Mouse (Mus musculus): ENCODE measurements around the gene Gm39115. TPM values are rescaled to one million over a fixed set of nuclear protein-coding genes. Genes with fewer than 3 reads are reported as not detected.
"Not testable (repeated sequence)": the region's sequence is repeated elsewhere in the genome, so short reads cannot be mapped to it uniquely, and the experiment has no call there.

Gm39115 gene
- polyA plus RNA-seq (2015; fragmentation: Nextera tagmentation; extraction: Ambion mirVana): not detected in 2 replicates

- H3K4me3 ChIP-seq (replicated peaks); H3K27ac ChIP-seq (replicated peaks); H3K27me3 ChIP-seq; H3K9me3 ChIP-seq (replicated peaks); H3K4me2 ChIP-seq; ATAC-seq (ENCODE audit: insufficient read depth); H3K36me3 ChIP-seq (replicated peaks); H3K9ac ChIP-seq; H3K4me1 ChIP-seq (replicated peaks): not testable (repeated sequence)
- 9% methylated on average over 2 of the region's 2 CpGs for WGBS (ENCODE audit: insufficient replicate concordance)
These were observed at the start of gene Gm39115 for GRCm38 (mm10) chr7:142135934-142136333. Gene Gm39115, minus strand, starts transcription at chr7:142136034.

GRCm38 (mm10) chr7:142181021-142181420, 45.2 kb upstream of the Gm39115 start:
- Histone ChIP-seq H3K4me3 (replicated peaks) (no peak overlapping the region), H3K36me3 (replicated peaks) (no peaks in the 10 kb centered on the region), H3K4me2 (no peak overlapping the region), H3K9me3 (replicated peaks) (no peaks in the 10 kb centered on the region), H3K9ac (no peak overlapping the region), H3K27me3 (no peaks in the 10 kb centered on the region), H3K4me1 (replicated peaks) (no peaks in the 10 kb centered on the region), H3K27ac (replicated peaks) (no peak overlapping the region)
- no peak for ATAC-seq (ENCODE audit: insufficient read depth)
- WGBS (ENCODE audit: insufficient replicate concordance): 17% methylated on average over 1 of the region's 1 CpGs

- Histone ChIP-seq H3K36me3 (replicated peaks) (no peaks in the 10 kb centered on the region), H3K4me3 (replicated peaks) (no peak overlapping the region), H3K4me1 (replicated peaks) (no peaks in the 10 kb centered on the region), H3K27me3 (no peaks in the 10 kb centered on the region), H3K9me3 (replicated peaks) (no peaks in the 10 kb centered on the region), H3K27ac (replicated peaks) (no peak overlapping the region), H3K4me2 (no peak overlapping the region), H3K9ac (no peak overlapping the region)
- no peak for ATAC-seq (ENCODE audit: insufficient read depth)
- WGBS (ENCODE audit: insufficient replicate concordance): 55% methylated on average over 1 of the region's 1 CpGs
These were observed 42.9 kb upstream of the Gm39115 start for GRCm38 (mm10) chr7:142178685-142179084.

- not testable (repeated sequence) for H3K9ac ChIP-seq; ATAC-seq (ENCODE audit: insufficient read depth); H3K27me3 ChIP-seq; H3K27ac ChIP-seq (replicated peaks); H3K4me2 ChIP-seq; H3K9me3 ChIP-seq (replicated peaks); H3K36me3 ChIP-seq (replicated peaks); H3K4me3 ChIP-seq (replicated peaks); H3K4me1 ChIP-seq (replicated peaks)
These were observed 40.1 kb upstream of the Gm39115 start, which contains the start of gene Krtap5-2 for GRCm38 (mm10) chr7:142175905-142176304. Gene Krtap5-2, minus strand, starts transcription at chr7:142176005.

- H3K4me1 ChIP-seq (replicated peaks): no peaks in the 10 kb centered on the region
- no peak overlapping the region for H3K9ac ChIP-seq
- no peaks in the 10 kb centered on the region for H3K36me3 ChIP-seq (replicated peaks)
- no peaks in the 10 kb centered on the region for H3K27me3 ChIP-seq
- no peaks in the 10 kb centered on the region for H3K9me3 ChIP-seq (replicated peaks)
- 35% methylated on average over 3 of the region's 3 CpGs for WGBS (ENCODE audit: insufficient replicate concordance)
- H3K4me3 ChIP-seq (replicated peaks): no peak overlapping the region
- ATAC-seq (ENCODE audit: insufficient read depth): no peak
- H3K27ac ChIP-seq (replicated peaks): no peak overlapping the region
- H3K4me2 ChIP-seq: no peak overlapping the region
These were observed 34.0 kb upstream of the Gm39115 start for GRCm38 (mm10) chr7:142169836-142170235.

GRCm38 (mm10) chr7:142165639-142166038, 29.8 kb upstream of the Gm39115 start, which contains the start of gene Gm4553:
Gene Gm4553, minus strand, starts transcription at chr7:142165739.
- not testable (repeated sequence) for H3K27ac ChIP-seq (replicated peaks); ATAC-seq (ENCODE audit: insufficient read depth); H3K4me2 ChIP-seq; H3K4me1 ChIP-seq (replicated peaks); H3K27me3 ChIP-seq; H3K4me3 ChIP-seq (replicated peaks); H3K36me3 ChIP-seq (replicated peaks); H3K9me3 ChIP-seq (replicated peaks); H3K9ac ChIP-seq

GRCm38 (mm10) chr7:142159366-142159765, 23.5 kb upstream of the Gm39115 start:
- no peak overlapping the region for H3K27ac ChIP-seq (replicated peaks)
- no peak for ATAC-seq (ENCODE audit: insufficient read depth)
- no peaks in the 10 kb centered on the region for H3K4me1 ChIP-seq (replicated peaks)
- H3K27me3 ChIP-seq: peaks cover 4% of the 10 kb centered on the region; the same call in 1 of the 2 replicates
- no peaks in the 10 kb centered on the region for H3K36me3 ChIP-seq (replicated peaks)
- no peak overlapping the region for H3K9ac ChIP-seq
- no peak overlapping the region for H3K4me2 ChIP-seq
- H3K4me3 ChIP-seq (replicated peaks): no peak overlapping the region
- 75% methylated on average over 3 of the region's 3 CpGs for WGBS (ENCODE audit: insufficient replicate concordance)
- no peaks in the 10 kb centered on the region for H3K9me3 ChIP-seq (replicated peaks)

GRCm38 (mm10) chr7:142157013-142157412, 21.2 kb upstream of the Gm39115 start, which contains the start of gene Gm29735:
Gene Gm29735, minus strand, starts transcription at chr7:142157113.
- H3K9me3 ChIP-seq (replicated peaks); H3K27me3 ChIP-seq; ATAC-seq (ENCODE audit: insufficient read depth); H3K27ac ChIP-seq (replicated peaks); H3K9ac ChIP-seq; H3K4me2 ChIP-seq; H3K4me3 ChIP-seq (replicated peaks); H3K4me1 ChIP-seq (replicated peaks); H3K36me3 ChIP-seq (replicated peaks): not testable (repeated sequence)
- WGBS (ENCODE audit: insufficient replicate concordance): 22% methylated on average over 2 of the region's 2 CpGs

GRCm38 (mm10) chr7:142155308-142155707, 19.5 kb upstream of the Gm39115 start:
- Histone ChIP-seq H3K4me1 (replicated peaks) (no peaks in the 10 kb centered on the region), H3K9ac (no peak overlapping the region), H3K9me3 (replicated peaks) (no peaks in the 10 kb centered on the region), H3K27ac (replicated peaks) (no peak overlapping the region), H3K4me2 (no peak overlapping the region), H3K36me3 (replicated peaks) (no peaks in the 10 kb centered on the region), H3K4me3 (replicated peaks) (no peak overlapping the region), H3K27me3 (no peaks in the 10 kb centered on the region)
- WGBS (ENCODE audit: insufficient replicate concordance): 37% methylated on average over 1 of the region's 1 CpGs
- no peak for ATAC-seq (ENCODE audit: insufficient read depth)

GRCm38 (mm10) chr7:142152191-142152590, 16.4 kb upstream of the Gm39115 start:
- Histone ChIP-seq H3K27me3 (no peaks in the 10 kb centered on the region), H3K4me1 (replicated peaks) (no peaks in the 10 kb centered on the region), H3K36me3 (replicated peaks) (no peaks in the 10 kb centered on the region), H3K4me3 (replicated peaks) (no peak overlapping the region), H3K9ac (no peak overlapping the region), H3K9me3 (replicated peaks) (no peaks in the 10 kb centered on the region), H3K4me2 (no peak overlapping the region), H3K27ac (replicated peaks) (no peak overlapping the region)
- WGBS (ENCODE audit: insufficient replicate concordance): 52% methylated on average over 4 of the region's 4 CpGs
- ATAC-seq (ENCODE audit: insufficient read depth): no peak

GRCm38 (mm10) chr7:142148633-142149032, 12.8 kb upstream of the Gm39115 start:
- Histone ChIP-seq H3K4me1 (replicated peaks) (no peaks in the 10 kb centered on the region), H3K27me3 (no peaks in the 10 kb centered on the region), H3K9ac (no peak overlapping the region), H3K4me3 (replicated peaks) (no peak overlapping the region), H3K9me3 (replicated peaks) (no peaks in the 10 kb centered on the region), H3K27ac (replicated peaks) (no peak overlapping the region), H3K36me3 (replicated peaks) (no peaks in the 10 kb centered on the region), H3K4me2 (no peak overlapping the region)
- ATAC-seq (ENCODE audit: insufficient read depth): no peak

- no peaks in the 10 kb centered on the region for H3K36me3 ChIP-seq (replicated peaks)
- no peak overlapping the region for H3K4me3 ChIP-seq (replicated peaks)
- H3K9ac ChIP-seq: no peak overlapping the region
- H3K4me2 ChIP-seq: no peak overlapping the region
- H3K9me3 ChIP-seq (replicated peaks): no peaks in the 10 kb centered on the region
- H3K27me3 ChIP-seq: no peaks in the 10 kb centered on the region
- no peaks in the 10 kb centered on the region for H3K4me1 ChIP-seq (replicated peaks)
- no peak overlapping the region for H3K27ac ChIP-seq (replicated peaks)
- ATAC-seq (ENCODE audit: insufficient read depth): no peak
- 0% methylated on average over 1 of the region's 1 CpGs for WGBS (ENCODE audit: insufficient replicate concordance)
These were observed 10.2 kb upstream of the Gm39115 start for GRCm38 (mm10) chr7:142146033-142146432.
